Mouse (Mus musculus) CH12.LX (cell line): ENCODE measurements at regions not wholly inside any gene's neighbourhood (a gene's known extent, or its start where the extent isn't known, plus 50 kb on each side); places are given as distances from the start of the nearest gene placed in this dataset.

ENCODE experiments used
- CTCF ChIP-seq, 2 experiments: IDR thresholded peaks in 1 of 2; conservative IDR thresholded peaks in 1 of 2; 2 replicates each; pipeline ENCODE4 v1.5.1; 2011 to 2012; ENCODE audit warnings: low read depth in 2 of 2, low read length in 2 of 2, improper control_type of control experiment in 1 of 2, inconsistent platforms in 1 of 2, mild to moderate bottlenecking in 1 of 2, moderate library complexity in 1 of 2
- E2F4 ChIP-seq: IDR thresholded peaks from 2 replicates; pipeline ENCODE4 v1.6.1; 2011; ENCODE audit warnings: low read depth, low read length, improper control_type of control experiment; ENCODE audit not compliant: insufficient replicate concordance
- USF1 ChIP-seq: IDR thresholded peaks from 2 replicates; pipeline ENCODE4 v1.6.1; 2014; ENCODE audit warnings: low read depth, mild to moderate bottlenecking, inconsistent platforms, low read length, improper control_type of control experiment

DNA sequence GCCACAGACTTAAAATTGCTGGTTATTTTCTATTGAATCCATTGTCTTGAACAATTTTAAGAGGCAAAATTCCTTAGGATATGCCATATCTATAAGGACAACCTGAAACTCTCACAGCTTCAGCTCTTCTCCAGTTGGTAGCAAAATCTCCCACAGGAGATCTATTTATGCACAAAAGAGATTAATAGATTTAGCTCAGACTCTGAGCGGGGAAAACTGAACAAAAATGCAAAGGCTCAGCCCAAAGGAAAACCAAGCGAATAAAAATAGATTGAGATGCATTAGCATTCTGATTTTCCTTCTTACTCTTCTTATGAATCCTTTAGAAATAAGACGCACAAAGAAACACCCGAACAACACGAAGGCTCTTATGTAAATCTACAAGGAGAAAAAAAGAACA, 196.2 kb upstream of the Pcsk5 start:
- TF ChIP-seq CTCF (conservative IDR thresholded peaks at IDR 0.05 in 1 of 2, IDR thresholded peaks at IDR 0.05 in 1 of 2; ENCODE audit: low read depth in 2 of 2, low read length in 2 of 2) = no peak
- TF ChIP-seq E2F4 = no peak
- TF ChIP-seq USF1 = no peak
